Mouse (Mus musculus) hindbrain, postnatal 0 days (tissue): ENCODE data around the gene Slc30a9. TPM values are rescaled to one million over a fixed set of nuclear protein-coding genes. Genes with fewer than 3 reads are reported as not detected.

Experiments used
- ATAC-seq: fragments of 200-750 bp; cut with Nextera tagmentation; 2 replicates; pipeline ENCODE4 v1.8.0; 2017; ENCODE audit warnings: mild to moderate bottlenecking, moderate TSS enrichment, moderate library complexity
- DNase-seq: peaks from one replicate; pipeline ENCODE4 v3.0.0-alpha.2; 2015; ENCODE audit warnings: low spot score
- H3K27ac ChIP-seq: fragments of 300-500 bp; sonication (generic); 2 replicates; pipeline ENCODE4 v1.5.1; 2014; ENCODE audit warnings: mild to moderate bottlenecking
- H3K27me3 ChIP-seq: fragments of 300-500 bp; sonication (generic); 2 replicates; pipeline ENCODE4 v1.6.1; 2014; ENCODE audit warnings: low read length, mixed read lengths; ENCODE audit not compliant: insufficient read depth
- H3K36me3 ChIP-seq: fragments of 300-500 bp; sonication (generic); 2 replicates; pipeline ENCODE4 v1.6.1; 2014; ENCODE audit warnings: low read length, mixed read lengths; ENCODE audit not compliant: insufficient read depth
- H3K4me1 ChIP-seq: fragments of 300-500 bp; sonication (generic); 2 replicates; pipeline ENCODE4 v1.6.1; 2014; ENCODE audit warnings: antibody characterized with exemption, low read length, mixed read lengths; ENCODE audit not compliant: insufficient read depth
- H3K4me2 ChIP-seq: fragments of 300-500 bp; sonication (generic); 2 replicates; pipeline ENCODE4 v1.6.1; 2014; ENCODE audit warnings: low read depth, mild to moderate bottlenecking, low read length, moderate library complexity, mixed read lengths
- H3K4me3 ChIP-seq: fragments of 300-500 bp; sonication (generic); 2 replicates; pipeline ENCODE4 v1.5.1; 2014; ENCODE audit warnings: low read length
- H3K9ac ChIP-seq: fragments of 300-500 bp; sonication (generic); replicated peaks from 2 replicates; pipeline ENCODE4 v1.6.1; 2014; ENCODE audit warnings: mild to moderate bottlenecking, low read length, moderate library complexity, mixed read lengths
- H3K9me3 ChIP-seq: fragments of 300-500 bp; sonication (generic); 2 replicates; pipeline ENCODE4 v1.6.1; 2016; ENCODE audit warnings: low read length, mixed read lengths
- CTCF ChIP-seq: IDR thresholded peaks from 2 replicates; pipeline ENCODE4 v1.5.1; 2016; ENCODE audit warnings: antibody characterized with exemption, control low read depth, low read depth
- WGBS: fragments of 180-500 bp; shearing (Covaris S2); extraction: QIAGEN DNeasy Blood & Tissue Kit; methylation state at CpG from one replicate; pipeline ENCODE4 v1.1.7; 2014; 5-methylcytosine and 5-hydroxymethylcytosine counted together
- polyA plus RNA-seq: library from polyadenylated mRNA; unstranded; fragments of >200 nt; fragmentation: Nextera tagmentation; extraction: Ambion mirVana; gene quantifications from 2 replicates; pipeline ENCODE4 v1.2.1, GENCODE M21; 2015
- total RNA-seq: library from RNA; depleted of rRNA; stranded (reverse); fragments of >200 nt; gene quantifications from 2 replicates; pipeline ENCODE4 v1.2.3, GENCODE M21; 2014

The Slc30a9 gene
- total and polyA plus RNA-seq, 2 experiments from 2014 or later, result 90.5 to 175 TPM

GRCm38 (mm10) chr5:67297026-67297813 lies 9.5 kb upstream of the Slc30a9 start:
- no peak overlapping the region for H3K9ac ChIP-seq
- TF ChIP-seq CTCF, result no peak
- no peaks in the 10 kb centered on the region for H3K9me3 ChIP-seq
- WGBS, result 88% methylated on average over 5 of the region's 5 CpGs
- no peaks in the 10 kb centered on the region for H3K4me1 ChIP-seq
- H3K4me2 ChIP-seq, result no peak overlapping the region
- ATAC-seq (no peak), DNase-seq (no peak)
- H3K27ac ChIP-seq, result no peak overlapping the region
- no peak overlapping the region for H3K4me3 ChIP-seq
- H3K27me3 ChIP-seq, result no peaks in the 10 kb centered on the region
- no peaks in the 10 kb centered on the region; the same call in none of the 2 replicates for H3K36me3 ChIP-seq

- TF ChIP-seq CTCF, result no peak
- 91% methylated on average over 6 of the region's 6 CpGs for WGBS
- ATAC-seq (no peak), DNase-seq (no peak)
- H3K36me3 ChIP-seq, result no peaks in the 10 kb centered on the region
- H3K4me3 ChIP-seq, result no peak overlapping the region
- no peaks in the 10 kb centered on the region for H3K4me1 ChIP-seq
- H3K4me2 ChIP-seq, result no peak overlapping the region
- H3K9me3 ChIP-seq, result no peaks in the 10 kb centered on the region
- no peaks in the 10 kb centered on the region for H3K27me3 ChIP-seq
- H3K9ac ChIP-seq, result no peak overlapping the region
- H3K27ac ChIP-seq, result no peak overlapping the region
Observed at GRCm38 (mm10) chr5:67299847-67300412, 6.8 kb upstream of the Slc30a9 start.

DNA sequence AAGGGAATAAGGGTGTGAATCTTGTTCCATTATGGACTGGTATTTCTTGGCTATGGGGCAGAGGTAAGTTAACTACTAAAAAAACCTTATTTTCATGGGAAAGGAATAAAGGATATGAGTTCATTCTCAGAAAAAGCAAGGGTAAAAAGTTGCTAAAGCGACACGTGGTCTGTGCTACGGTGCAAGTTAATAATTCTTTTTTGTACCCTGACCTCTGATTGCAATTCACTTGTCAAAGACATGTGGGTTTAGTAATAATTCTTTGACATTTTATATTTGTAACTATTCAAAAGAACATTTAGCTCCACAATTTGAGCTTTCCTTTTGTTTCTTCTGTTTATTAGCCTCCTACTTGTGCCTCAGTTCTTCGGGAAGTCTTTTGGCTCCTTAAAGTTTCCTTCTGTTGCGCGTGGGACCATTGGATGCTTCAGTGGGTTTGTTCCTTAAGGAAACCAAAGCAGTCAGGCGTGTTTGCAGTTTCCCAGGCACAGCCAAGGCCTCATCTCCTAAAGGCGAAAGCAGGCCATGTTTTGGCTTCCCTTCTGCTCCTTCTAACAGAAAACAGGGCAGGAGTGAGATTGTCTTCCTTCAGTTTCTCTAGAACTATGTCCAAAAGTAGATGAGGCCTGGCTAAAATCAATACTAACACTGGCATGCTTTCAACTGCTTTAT lies 5.7 kb upstream of the Slc30a9 start:
- 93% methylated on average over 8 of the region's 8 CpGs for WGBS
- no peak overlapping the region for H3K4me3 ChIP-seq
- H3K4me2 ChIP-seq, result no peak overlapping the region
- ATAC-seq (no peak), DNase-seq (no peak)
- H3K36me3 ChIP-seq, result no peaks in the 10 kb centered on the region
- no peaks in the 10 kb centered on the region for H3K9me3 ChIP-seq
- no peaks in the 10 kb centered on the region for H3K4me1 ChIP-seq
- H3K9ac ChIP-seq, result no peak overlapping the region
- TF ChIP-seq CTCF, result no peak
- no peak overlapping the region for H3K27ac ChIP-seq
- H3K27me3 ChIP-seq, result no peaks in the 10 kb centered on the region

- no peak overlapping the region for H3K27ac ChIP-seq
- no peak for ATAC-seq
- no peak overlapping the region for H3K4me2 ChIP-seq
Observed at GRCm38 (mm10) chr5:67301722-67302331, 4.9 kb upstream of the Slc30a9 start.

DNA sequence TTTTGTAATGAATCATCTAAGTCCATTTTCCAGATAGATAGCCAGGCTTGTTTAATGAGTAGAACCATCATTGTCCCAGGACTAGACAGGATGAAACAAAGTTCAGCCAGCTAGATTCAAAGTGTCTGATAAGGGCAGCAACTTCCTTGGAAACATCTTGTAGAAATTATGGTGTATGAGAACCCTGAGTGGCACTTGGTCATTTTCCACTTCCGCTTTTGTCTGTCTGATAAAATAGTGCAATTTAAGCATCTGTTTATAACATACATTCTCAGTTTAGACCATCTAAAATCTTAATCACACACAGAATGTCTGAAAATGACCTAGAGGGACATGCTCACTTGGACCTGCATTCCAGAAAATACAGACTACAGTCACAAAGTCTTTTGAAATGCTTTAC lies 2.9 kb upstream of the Slc30a9 start:
- Histone ChIP-seq H3K9ac (no peak overlapping the region), H3K4me2 (no peak overlapping the region), H3K27me3 (no peaks in the 10 kb centered on the region), H3K36me3 (no peaks in the 10 kb centered on the region), H3K9me3 (no peaks in the 10 kb centered on the region), H3K4me3 (no peak overlapping the region), H3K4me1 (no peaks in the 10 kb centered on the region; the same call in 1 of the 2 replicates), H3K27ac (no peak overlapping the region)
- ATAC-seq (no peak), DNase-seq (no peak)
- TF ChIP-seq CTCF, result no peak
- WGBS, result 94% methylated on average over 1 of the region's 1 CpGs

More at GRCm38 (mm10) chr5:67301722-67302331, 4.9 kb upstream of the Slc30a9 start:
- no peak for TF ChIP-seq CTCF
- no peak overlapping the region for H3K4me3 ChIP-seq
- no peak for DNase-seq
- H3K4me1 ChIP-seq, result no peaks in the 10 kb centered on the region
- H3K9ac ChIP-seq, result no peak overlapping the region
- 91% methylated on average over 8 of the region's 8 CpGs for WGBS
- H3K9me3 ChIP-seq, result no peaks in the 10 kb centered on the region
- no peaks in the 10 kb centered on the region for H3K36me3 ChIP-seq
- H3K27me3 ChIP-seq, result no peaks in the 10 kb centered on the region

DNA sequence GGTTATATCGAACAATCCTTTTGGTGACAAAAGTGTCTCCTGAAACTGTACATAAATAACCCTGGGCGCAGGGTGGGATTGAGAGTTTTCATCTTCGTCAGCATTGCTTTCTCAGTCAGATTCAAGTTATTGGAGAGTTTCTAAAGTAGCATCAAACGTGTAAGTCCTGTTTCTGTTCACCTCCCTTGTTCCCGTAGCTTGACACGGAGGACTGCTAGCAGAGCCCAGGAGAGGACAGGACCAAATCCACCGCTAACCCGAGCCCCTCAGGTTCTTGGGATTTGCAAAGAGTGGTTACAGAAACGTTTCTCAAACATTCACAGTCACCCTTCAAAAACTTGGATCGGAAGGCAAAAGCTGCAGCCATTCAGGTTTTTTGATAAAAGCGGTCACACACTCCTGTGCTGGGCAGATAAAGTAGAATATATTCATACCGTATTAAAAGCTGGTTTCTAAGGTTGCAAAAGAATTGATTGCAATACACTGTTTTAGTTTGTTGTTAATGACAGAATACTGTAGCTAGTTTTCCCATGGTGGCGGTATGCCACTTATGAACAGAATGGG lies 986 bp downstream of the Slc30a9 start:
- Histone ChIP-seq H3K9ac (peak overlapping the region; percentile 90), H3K27me3 (no peaks in the 10 kb centered on the region), H3K27ac (no peak overlapping the region), H3K4me2 (peak overlapping the region; percentile 88), H3K4me1 (no peaks in the 10 kb centered on the region; the same call in 1 of the 2 replicates), H3K36me3 (no peaks in the 10 kb centered on the region), H3K9me3 (no peaks in the 10 kb centered on the region), H3K4me3 (peak overlapping the region; percentile 99)
- ATAC-seq (no peak), DNase-seq (no peak)
- WGBS, result 36% methylated on average over 13 of the region's 13 CpGs
- TF ChIP-seq CTCF, result no peak
